Mouse (Mus musculus) megakaryocyte, embryonic 14.5 days (primary cell): ENCODE results near the gene Rrp36. TPM values are rescaled to one million over a fixed set of nuclear protein-coding genes. Genes with fewer than 3 reads are reported as not detected.

Experiments used
- H3K27me3 ChIP-seq: replicated peaks from 2 replicates; pipeline ENCODE3; 2012; ENCODE audit warnings: inconsistent platforms
- H3K36me3 ChIP-seq: replicated peaks from 2 replicates; pipeline ENCODE3; 2012; ENCODE audit warnings: low read length, inconsistent platforms, mixed read lengths
- H3K4me1 ChIP-seq: 2 replicates; pipeline ENCODE4 v1.6.1; 2012; ENCODE audit warnings: inconsistent platforms
- H3K4me3 ChIP-seq: replicated peaks from 2 replicates; pipeline ENCODE3; 2012; ENCODE audit warnings: moderate library complexity, mild to moderate bottlenecking, inconsistent platforms
- H3K9me3 ChIP-seq: 2 replicates; pipeline ENCODE4 v1.6.1; 2012; ENCODE audit warnings: inconsistent platforms
- FLI1 ChIP-seq: IDR thresholded peaks from 2 replicates; pipeline ENCODE4 v1.6.1; 2012; ENCODE audit warnings: low read length, inconsistent platforms, mixed read lengths
- GATA1 ChIP-seq: IDR thresholded peaks from 3 replicates; pipeline ENCODE4 v1.6.1; 2012; ENCODE audit warnings: mixed read lengths, low read length, inconsistent platforms, borderline replicate concordance
- polyA plus RNA-seq: library from polyadenylated mRNA; stranded (reverse); fragments of >175 nt; gene quantifications from 2 replicates; pipeline ENCODE4 v1.2.3, GENCODE M21; 2012; ENCODE audit warnings: low replicate concordance; ENCODE audit not compliant: insufficient read depth

The Rrp36 gene
- polyA plus RNA-seq, 1 experiment: 30.6 TPM

DNA sequence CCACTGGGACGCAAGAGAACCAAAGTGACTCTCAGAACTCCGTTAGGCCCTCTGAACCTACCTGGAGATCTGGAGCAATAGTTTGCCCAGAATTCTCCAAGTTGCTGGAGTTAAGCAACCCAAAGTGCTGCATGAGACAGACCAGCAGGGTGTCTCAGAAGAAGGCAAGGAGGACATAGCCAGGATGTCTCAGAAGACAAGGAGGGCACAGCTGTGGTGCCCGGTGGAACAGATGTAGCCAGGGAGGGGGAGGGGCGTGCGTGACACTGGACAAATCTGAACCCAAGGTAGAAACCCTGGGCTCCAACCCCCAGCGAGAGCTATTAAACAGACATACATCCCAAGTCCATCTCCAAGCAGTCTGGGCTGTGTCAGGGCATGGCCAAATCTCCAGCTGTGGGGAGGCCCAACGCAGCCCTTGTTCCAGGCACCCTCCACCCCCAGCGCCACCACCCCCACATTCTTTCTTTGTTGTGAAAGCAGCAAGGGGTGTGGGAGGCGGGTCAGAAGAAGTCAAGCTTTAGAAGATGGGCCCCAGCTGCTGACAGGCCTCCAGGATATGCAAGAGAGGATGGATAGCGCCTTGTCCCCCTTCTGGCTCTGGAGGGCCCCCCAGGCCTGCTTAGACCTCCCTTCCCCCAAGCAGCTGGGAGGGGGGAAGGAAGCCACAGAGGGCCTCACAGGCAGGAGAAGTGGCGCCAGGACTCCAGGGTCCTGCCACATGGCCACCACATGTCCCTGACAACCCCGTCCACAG, 44.3 kb downstream of the Rrp36 start:
- peak overlapping the region; percentile 94 for H3K4me3 ChIP-seq
- TF ChIP-seq GATA1: no peak
- no peak for TF ChIP-seq FLI1
- H3K4me1 ChIP-seq: peaks cover 82% of the 10 kb centered on the region
- peaks cover 43% of the 10 kb centered on the region for H3K27me3 ChIP-seq
- H3K9me3 ChIP-seq: peaks cover 4% of the 10 kb centered on the region; the same call in 1 of the 2 replicates
- peaks cover 52% of the 10 kb centered on the region for H3K36me3 ChIP-seq

DNA sequence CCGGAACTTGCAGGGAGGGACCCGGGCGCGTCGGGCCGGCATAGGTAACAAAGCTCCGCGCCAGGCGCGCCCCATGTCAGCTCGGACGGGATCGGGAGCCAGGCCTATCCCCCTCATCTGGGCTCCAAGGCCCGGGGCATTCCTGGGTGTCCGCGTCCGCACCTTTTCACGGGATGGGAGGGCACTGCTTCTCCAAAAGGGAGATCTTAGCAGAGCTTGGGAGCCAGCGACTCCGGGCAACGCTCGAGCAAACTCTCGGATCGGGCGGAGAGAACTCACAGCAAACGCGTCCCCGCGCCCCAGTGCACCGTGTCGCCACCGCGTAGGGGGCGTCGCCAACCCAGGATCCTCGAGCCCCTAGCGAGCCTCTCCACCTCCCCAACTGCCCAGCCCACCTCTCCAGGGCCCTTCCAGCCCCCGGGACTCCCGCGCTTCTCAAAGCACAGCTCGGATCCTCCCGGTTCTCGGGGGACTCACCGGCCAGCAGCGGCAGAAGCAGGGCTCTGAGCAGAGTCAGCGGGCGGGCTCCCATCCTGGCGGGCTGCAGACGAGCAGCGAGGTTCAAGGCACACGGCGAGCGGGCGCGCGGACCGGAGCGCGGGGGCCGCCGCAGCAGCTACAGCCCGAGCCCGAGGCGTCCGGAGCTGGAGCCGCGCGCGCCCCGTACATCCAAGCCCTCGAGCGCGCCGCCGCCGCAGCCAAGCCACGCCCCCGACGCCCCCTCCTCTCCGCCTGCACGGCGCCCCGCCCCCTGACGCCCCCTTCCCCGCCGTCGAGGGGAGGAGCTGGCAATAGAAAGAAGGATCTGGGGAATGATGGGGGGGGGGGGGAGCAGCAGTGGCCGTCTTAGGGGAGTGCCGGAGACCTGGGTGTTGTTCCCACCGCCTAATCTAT, 45.1 kb downstream of the Rrp36 start, which contains the start of gene Ptk7:
Gene Ptk7, minus strand, starts transcription at position 714 of the 894 bp plus-strand sequence.
- peaks cover 45% of the 10 kb centered on the region for H3K27me3 ChIP-seq
- peaks cover 4% of the 10 kb centered on the region; the same call in 1 of the 2 replicates for H3K9me3 ChIP-seq
- H3K4me1 ChIP-seq: peaks cover 81% of the 10 kb centered on the region
- H3K36me3 ChIP-seq: peaks cover 46% of the 10 kb centered on the region
- no peak for TF ChIP-seq GATA1
- TF ChIP-seq FLI1: no peak
- peak within 1 kb of the TSS; percentile 94 for H3K4me3 ChIP-seq

DNA sequence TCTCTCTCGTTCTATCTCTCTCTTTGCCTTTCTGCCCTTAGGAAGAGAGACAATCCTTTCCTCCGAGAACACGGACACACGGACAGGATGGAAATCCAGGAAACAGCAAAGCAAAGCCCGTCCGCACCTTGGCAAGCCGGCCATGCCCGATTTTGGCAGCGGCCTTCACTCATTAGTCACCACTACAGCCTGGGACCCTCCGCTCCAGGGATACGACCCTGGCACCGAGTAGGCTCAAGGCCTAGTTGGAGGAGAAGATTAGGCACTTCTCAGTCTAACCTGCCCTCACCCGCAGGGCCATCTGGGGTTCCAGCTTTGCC, 45.7 kb downstream of the Rrp36 start:
- TF ChIP-seq FLI1 (no peak), GATA1 (no peak)
- H3K9me3 ChIP-seq: peaks cover 4% of the 10 kb centered on the region; the same call in 1 of the 2 replicates
- H3K27me3 ChIP-seq: peaks cover 45% of the 10 kb centered on the region
- peaks cover 40% of the 10 kb centered on the region for H3K36me3 ChIP-seq
- peak overlapping the region; percentile 94 for H3K4me3 ChIP-seq
- H3K4me1 ChIP-seq: peaks cover 81% of the 10 kb centered on the region

DNA sequence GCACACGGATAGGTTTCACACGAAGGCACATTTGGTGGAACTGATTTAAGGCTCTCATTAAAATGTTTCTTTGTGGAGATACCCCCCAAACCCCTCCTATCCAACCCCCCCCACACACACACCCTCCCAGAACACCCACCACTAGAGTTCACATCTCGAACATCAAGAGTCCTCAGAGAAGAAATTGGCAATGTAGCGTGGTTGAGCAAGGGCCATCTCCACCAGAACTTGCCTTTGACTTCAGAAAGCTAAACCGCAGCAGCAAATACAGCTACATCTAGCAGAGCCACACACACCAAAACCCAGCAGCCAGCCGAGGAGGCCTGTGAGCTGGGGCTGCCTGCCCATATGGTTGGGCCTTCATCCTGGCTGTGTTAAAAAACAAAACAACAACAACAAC, 46.7 kb downstream of the Rrp36 start:
- Histone ChIP-seq H3K27me3 (peaks cover 44% of the 10 kb centered on the region), H3K9me3 (no peaks in the 10 kb centered on the region), H3K4me1 (peaks cover 81% of the 10 kb centered on the region)

DNA sequence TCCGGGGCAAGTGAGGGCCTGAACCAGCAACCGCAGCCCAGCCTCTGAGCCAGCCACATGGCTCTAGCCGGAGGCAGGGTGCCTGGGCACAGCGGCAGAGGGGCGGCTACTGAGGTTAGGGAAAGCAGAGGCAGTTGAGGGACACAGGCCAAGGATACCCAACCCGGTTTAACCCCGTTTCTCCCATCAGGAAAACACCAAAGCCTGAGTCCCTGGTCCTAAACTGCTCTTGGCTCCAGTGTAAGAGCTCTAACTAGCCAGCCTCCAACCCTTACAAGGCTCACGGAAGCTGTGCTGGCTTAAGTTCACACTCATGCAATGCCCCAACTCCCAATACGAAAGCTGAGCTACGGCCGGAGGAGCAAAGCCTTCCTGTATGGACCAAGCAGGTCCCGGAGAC, 49.6 kb downstream of the Rrp36 start:
- Histone ChIP-seq H3K4me3 (peak overlapping the region; percentile 86), H3K27me3 (peaks cover 42% of the 10 kb centered on the region), H3K36me3 (peaks cover 6% of the 10 kb centered on the region), H3K9me3 (no peaks in the 10 kb centered on the region), H3K4me1 (peaks cover 77% of the 10 kb centered on the region)
- TF ChIP-seq FLI1: no peak
- no peak for TF ChIP-seq GATA1

More for the DNA sequence above, 46.7 kb downstream of the Rrp36 start:
- peaks cover 29% of the 10 kb centered on the region for H3K36me3 ChIP-seq
- no peak for TF ChIP-seq GATA1
- no peak for TF ChIP-seq FLI1
- H3K4me3 ChIP-seq: no peak overlapping the region

DNA sequence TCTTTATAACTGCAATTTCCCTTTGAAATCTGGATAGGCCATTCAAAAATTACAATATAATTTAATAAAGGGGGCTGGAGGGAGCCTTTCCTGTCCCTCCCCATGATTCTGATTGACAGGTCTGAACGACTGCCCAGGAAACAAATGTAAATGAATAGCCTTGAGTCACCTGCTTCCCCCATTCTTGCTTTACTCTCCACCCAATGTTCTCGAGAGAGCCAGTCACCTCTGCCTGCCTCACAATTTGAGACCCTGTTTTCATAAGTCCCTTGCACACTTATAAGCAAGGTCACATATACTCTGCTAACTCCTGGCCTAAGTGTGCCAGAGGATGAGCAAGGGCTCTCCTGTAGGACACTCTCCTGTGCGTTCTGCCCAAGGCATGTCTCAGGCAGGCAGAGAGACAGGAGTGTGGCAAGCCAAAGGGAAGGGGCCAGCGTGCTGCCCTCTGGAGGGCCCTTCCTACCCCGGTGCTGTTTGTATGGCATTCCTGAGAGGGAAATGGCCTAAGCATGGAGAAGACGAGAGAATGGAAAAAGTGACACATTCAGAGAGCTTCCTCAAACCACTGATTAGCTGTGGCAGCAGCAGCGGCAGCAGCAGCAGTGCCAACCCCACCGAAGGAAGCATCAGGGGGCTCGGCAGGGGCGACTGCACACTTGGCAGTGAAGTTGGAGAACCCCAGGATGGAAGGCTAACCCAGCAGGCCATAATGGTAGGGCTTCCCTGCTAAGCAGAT, 50.2 kb downstream of the Rrp36 start:
- peaks cover 72% of the 10 kb centered on the region for H3K4me1 ChIP-seq
- H3K36me3 ChIP-seq: peaks cover 6% of the 10 kb centered on the region
- no peak for TF ChIP-seq FLI1
- TF ChIP-seq GATA1: no peak
- no peaks in the 10 kb centered on the region for H3K9me3 ChIP-seq
- H3K4me3 ChIP-seq: peak overlapping the region; percentile 86
- H3K27me3 ChIP-seq: peaks cover 38% of the 10 kb centered on the region

DNA sequence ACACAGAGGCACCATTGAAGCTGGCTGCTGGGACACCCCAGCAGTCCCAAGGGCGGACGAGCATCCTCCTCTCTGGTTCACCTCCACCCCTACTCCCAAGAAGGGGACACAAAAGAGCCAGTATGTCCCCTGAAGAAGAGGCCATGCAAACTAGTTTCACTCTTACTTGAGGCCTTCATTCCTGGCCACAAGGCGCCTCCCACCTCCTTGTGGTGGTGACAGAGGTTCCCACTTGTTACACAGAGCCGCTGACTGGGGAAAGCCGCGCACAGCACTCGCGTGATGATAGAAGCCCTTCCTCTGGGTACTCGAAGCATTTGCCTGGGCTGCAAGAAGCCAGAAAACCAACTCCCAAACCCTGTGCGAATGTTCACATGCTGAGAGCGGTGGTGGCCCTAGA, 51.9 kb downstream of the Rrp36 start:
- Histone ChIP-seq H3K4me3 (peak overlapping the region; percentile 79), H3K4me1 (peaks cover 64% of the 10 kb centered on the region), H3K9me3 (no peaks in the 10 kb centered on the region), H3K36me3 (peaks cover 6% of the 10 kb centered on the region), H3K27me3 (peaks cover 22% of the 10 kb centered on the region)
- TF ChIP-seq GATA1: no peak

DNA sequence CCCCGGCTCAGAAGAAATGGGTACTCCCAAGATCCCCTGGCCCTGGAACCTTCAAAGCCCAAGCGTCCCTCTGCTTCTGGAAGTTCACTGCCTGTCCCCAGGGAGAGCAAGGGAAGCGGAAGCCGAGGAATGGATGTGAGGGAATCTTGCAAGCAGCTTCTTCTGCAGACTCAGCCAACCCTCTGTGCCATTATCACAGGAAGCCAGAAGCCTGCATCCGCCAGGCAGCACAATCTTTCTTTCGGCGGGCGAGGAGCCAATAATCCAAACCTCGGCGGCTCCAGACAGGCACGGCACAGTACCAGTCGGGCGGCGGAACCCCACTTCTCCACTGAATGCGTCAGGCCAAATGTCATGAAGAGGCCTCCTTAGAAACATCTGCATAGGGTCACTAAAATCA, 52.8 kb downstream of the Rrp36 start:
- no peak overlapping the region for H3K4me3 ChIP-seq
- TF ChIP-seq FLI1 (no peak), GATA1 (no peak)
- no peaks in the 10 kb centered on the region for H3K9me3 ChIP-seq
- peaks cover 65% of the 10 kb centered on the region for H3K4me1 ChIP-seq
- peaks cover 5% of the 10 kb centered on the region for H3K36me3 ChIP-seq
- peaks cover 13% of the 10 kb centered on the region for H3K27me3 ChIP-seq

DNA sequence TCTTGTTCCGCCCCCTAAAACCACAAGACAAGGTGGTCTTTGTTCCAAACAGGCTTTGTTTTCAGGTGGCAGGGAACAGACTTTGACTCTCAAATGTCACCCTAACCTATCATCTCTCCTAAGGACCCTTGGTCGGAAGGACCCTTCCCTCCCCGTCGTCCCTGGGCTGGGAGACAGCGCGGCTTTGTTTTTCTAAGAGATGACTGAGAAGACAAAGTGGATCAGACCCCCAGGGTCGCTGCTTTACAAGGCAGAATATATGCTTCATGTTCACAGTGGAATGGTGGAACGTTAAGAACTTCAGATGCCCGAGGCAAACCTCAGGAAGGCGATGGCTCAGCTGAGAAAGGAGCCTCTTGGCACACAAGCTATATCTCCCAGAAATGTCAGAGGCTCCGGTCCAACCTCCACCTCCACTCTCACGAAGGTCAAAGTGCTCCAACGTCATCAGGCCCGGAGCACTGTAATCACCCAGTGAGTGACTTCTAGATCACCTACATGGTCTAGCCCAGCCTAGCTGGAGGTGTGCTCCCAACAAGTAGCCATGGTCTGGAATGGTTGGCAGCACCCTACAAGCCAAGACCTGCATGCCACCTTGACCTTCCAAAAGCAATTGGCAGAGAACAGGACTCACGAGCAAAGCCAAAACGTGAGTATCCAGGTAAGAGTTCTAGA, 54.3 kb downstream of the Rrp36 start:
- TF ChIP-seq FLI1: no peak
- no peak for TF ChIP-seq GATA1
- H3K4me3 ChIP-seq: no peak overlapping the region
- peaks cover 59% of the 10 kb centered on the region for H3K4me1 ChIP-seq
- H3K27me3 ChIP-seq: peaks cover 9% of the 10 kb centered on the region
- H3K36me3 ChIP-seq: peaks cover 3% of the 10 kb centered on the region
- no peaks in the 10 kb centered on the region for H3K9me3 ChIP-seq
